Mouse (Mus musculus): ENCODE measurements around the gene Spsb3. TPM values are rescaled to one million over a fixed set of nuclear protein-coding genes. Genes with fewer than 3 reads are reported as not detected.

The Spsb3 gene
- polyA plus RNA-seq, 1 experiment from 2014 or later = 32.4 TPM

DNA sequence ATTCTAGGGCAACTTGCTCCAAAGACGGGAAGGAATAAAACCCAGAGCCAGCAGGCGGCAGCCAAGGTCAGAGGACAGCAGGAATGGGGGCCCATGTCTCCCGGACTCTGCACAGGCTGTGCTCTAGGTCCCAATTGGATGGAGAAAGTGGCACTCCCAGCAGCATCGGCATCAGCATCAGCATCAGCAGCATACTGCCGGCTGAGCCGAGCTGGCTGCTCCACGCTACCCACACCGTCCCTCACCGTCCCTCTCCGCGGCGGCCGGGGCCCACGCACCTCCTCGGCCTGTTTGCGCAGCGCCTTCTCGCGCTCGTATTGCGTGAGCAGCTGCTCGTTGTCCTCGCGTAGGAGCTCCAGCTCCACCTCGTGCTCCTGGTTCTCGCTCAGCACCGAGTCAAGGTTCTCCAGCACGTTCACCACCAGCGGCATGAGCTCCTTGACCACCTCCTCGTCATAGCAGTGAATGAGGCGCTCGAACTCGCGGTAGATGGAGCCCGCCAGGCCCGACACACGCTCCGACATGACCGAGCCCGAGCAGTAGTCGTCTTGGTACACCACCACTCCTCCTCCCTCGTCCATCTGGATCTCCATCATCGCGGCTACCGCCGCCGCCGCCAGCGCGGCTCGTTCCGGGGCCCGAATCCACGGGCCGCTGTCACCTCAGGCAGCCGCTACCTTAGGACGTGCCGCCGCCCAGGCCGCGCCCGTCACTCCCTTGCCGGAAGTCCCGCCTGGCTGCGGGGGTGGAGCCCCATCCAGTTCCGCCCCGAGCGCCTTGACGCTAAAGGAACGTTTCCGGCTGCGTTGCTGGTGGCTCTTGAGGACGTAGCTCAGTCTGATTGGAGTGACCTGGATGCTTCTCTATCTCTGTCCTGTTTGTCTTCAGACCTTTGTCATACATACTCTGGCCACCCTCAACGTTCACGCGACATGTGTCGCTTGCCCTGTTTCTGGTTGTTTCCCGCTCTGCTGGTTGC, 50.1 kb downstream of the Spsb3 start, which contains the start of gene Mapk8ip3:
TSS of gene Mapk8ip3 (minus strand) at position 719 of the 979 bp plus-strand sequence.
- POLR2A ChIA-PET = interaction anchor here (0.9 to 1.0 kb wide), 2 partner anchors 10 to 46 kb away, joined by 3 to 4 read pairs; no protein-coding TSS in a partner anchor
- CTCF ChIA-PET = interaction anchor here (1.6 kb wide), 1 partner anchor 24 kb away, joined by 3 read pairs; the partner anchor contains the start of gene Jpt2
- ATAC-seq = peak; percentile 72
- peak; percentile 62 for TF ChIP-seq CTCF (IDR thresholded peaks at IDR 0.05)
- in situ Hi-C loops (cut with MboI; ENCODE audit: low pct_unique_long_range_greater_than_20kb) = loop anchor here (5.0 kb wide), 1 partner anchor 81 kb away; the partner anchor contains the start of genes Cramp1l and Ift140
- no peaks in the 10 kb centered on the region for H3K27me3 ChIP-seq
- DNase-seq (ENCODE audit: low read depth, low spot score) = no peak

DNA sequence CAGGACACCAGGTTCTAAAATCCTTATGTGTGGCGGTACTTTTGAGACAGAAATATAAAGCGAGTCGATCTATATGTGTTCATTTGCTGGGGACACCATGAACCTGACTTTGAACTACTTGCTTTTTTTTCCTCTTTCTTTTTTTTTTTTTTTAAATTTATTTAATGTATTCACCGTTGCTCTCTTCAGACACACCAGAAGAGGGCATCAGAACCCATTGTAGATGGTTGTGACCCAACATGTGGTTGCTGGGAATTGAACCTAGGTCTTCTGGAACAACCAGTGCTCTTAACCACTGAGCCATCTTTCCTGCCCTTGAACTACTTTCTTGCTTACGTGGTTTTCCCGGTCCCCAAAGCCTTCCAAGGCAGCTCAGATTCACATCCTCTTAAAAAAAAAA, 50.8 kb downstream of the Spsb3 start:
- ChIA-PET POLR2A (interaction anchor here (0.6 kb wide), 1 partner anchor 126 kb away, joined by 3 read pairs; no protein-coding TSS in a partner anchor), CTCF (interaction anchor here (1.6 kb wide), 1 partner anchor 23 kb away, joined by 3 read pairs; the partner anchor contains the start of gene Jpt2)
- in situ Hi-C loops (cut with MboI; ENCODE audit: low pct_unique_long_range_greater_than_20kb) = loop anchor here (5.0 kb wide), 1 partner anchor 80 kb away; the partner anchor contains the start of genes Cramp1l and Ift140
- no peak for ATAC-seq
- TF ChIP-seq CTCF (IDR thresholded peaks at IDR 0.05) = no peak
- no peak for DNase-seq (ENCODE audit: low read depth, low spot score)
- no peaks in the 10 kb centered on the region for H3K27me3 ChIP-seq

Other genes with a start within 250 kb of the Spsb3 start
- gene Slc9a3r2, start 236.3 kb upstream of the Spsb3 start, polyA plus RNA-seq (2021) = 32.3 TPM
- gene Npw, start 228.2 kb upstream of the Spsb3 start, polyA plus RNA-seq (2021) = not detected
- 48.0 TPM for gene Zfp598, start 217.0 kb upstream of the Spsb3 start, polyA plus RNA-seq (2021)
- 2.7 TPM for gene Syngr3, start 196.7 kb upstream of the Spsb3 start, polyA plus RNA-seq (2021)
- 47.6 TPM for gene Gfer, start 190.5 kb upstream of the Spsb3 start, polyA plus RNA-seq (2021)
- gene Noxo1, start 190.4 kb upstream of the Spsb3 start, polyA plus RNA-seq (2021) = 2.4 TPM
- 66.1 TPM for gene Tbl3, start 179.0 kb upstream of the Spsb3 start, polyA plus RNA-seq (2021)
- 0.08 TPM for gene Rnf151, start 168.6 kb upstream of the Spsb3 start, polyA plus RNA-seq (2021)
- gene Rps2, start 168.5 kb upstream of the Spsb3 start, polyA plus RNA-seq (2021) = 1,141 TPM
- gene Ndufb10, start 162.2 kb upstream of the Spsb3 start, polyA plus RNA-seq (2021) = 362 TPM
- gene Rpl3l, start 158.8 kb upstream of the Spsb3 start, polyA plus RNA-seq (2021) = 0.15 TPM
- gene Msrb1, start 150.0 kb upstream of the Spsb3 start, polyA plus RNA-seq (2021) = 100 TPM
- 2.9 TPM for gene Hs3st6, start 133.7 kb upstream of the Spsb3 start, polyA plus RNA-seq (2021)
- gene Meiob, start 82.4 kb upstream of the Spsb3 start, polyA plus RNA-seq (2021) = 0.09 TPM
- 116 TPM for gene Hagh, start 46.5 kb upstream of the Spsb3 start, polyA plus RNA-seq (2021)
- 41.2 TPM for gene Fahd1, start 36.3 kb upstream of the Spsb3 start, polyA plus RNA-seq (2021)
- gene Igfals, start 20.6 kb upstream of the Spsb3 start, polyA plus RNA-seq (2021) = 0.12 TPM
- gene Nubp2, start 294 bp upstream of the Spsb3 start, polyA plus RNA-seq (2021) = 49.8 TPM
- 21.4 TPM for gene Eme2, start 8.4 kb downstream of the Spsb3 start, polyA plus RNA-seq (2021)
- gene Mrps34, start 8.5 kb downstream of the Spsb3 start, polyA plus RNA-seq (2021) = 115 TPM
- 39.8 TPM for gene Nme3, start 9.9 kb downstream of the Spsb3 start, polyA plus RNA-seq (2021)
- 66.3 TPM for gene Mapk8ip3, start 50.3 kb downstream of the Spsb3 start, polyA plus RNA-seq (2021)
- 50.2 TPM for gene Jpt2, start 74.0 kb downstream of the Spsb3 start, polyA plus RNA-seq (2021)
- gene Cramp1l, start 129.1 kb downstream of the Spsb3 start, polyA plus RNA-seq (2021) = 14.6 TPM
- gene Ift140, start 129.4 kb downstream of the Spsb3 start, polyA plus RNA-seq (2021) = 24.5 TPM
- 0.14 TPM for gene Tmem204, start 196.9 kb downstream of the Spsb3 start, polyA plus RNA-seq (2021)
- gene Telo2, start 229.3 kb downstream of the Spsb3 start, polyA plus RNA-seq (2021) = 26.7 TPM
- 0.05 TPM for gene Ptx4, start 234.1 kb downstream of the Spsb3 start, polyA plus RNA-seq (2021)
- 47.5 TPM for gene Clcn7, start 246.7 kb downstream of the Spsb3 start, polyA plus RNA-seq (2021)